22 mouse cellular contexts compared by ENCODE assay signal in genomic region chr11:99295039-99295438, GRCm38 (mm10). TPM values are rescaled to one million over a fixed set of nuclear protein-coding genes. Genes with fewer than 3 reads are reported as not detected.
DNase-seq lines count a peak whose midpoint lies in the region; ATAC-seq and TF ChIP-seq lines count a peak whose summit lies in the region.
"Had no signal": no experiment of that assay in that cellular context is flagged by ENCODE, and none has a peak within 500 bp of the region (broad histone marks: within the 10 kb centered on the region; RNA-seq: fewer than 3 reads in every experiment).

No protein-coding gene starts in this region.

- no peak for TF ChIP-seq POLR2A in MEL (IDR thresholded peaks at IDR 0.05; ENCODE audit: control insufficient read depth in 1 of 2, insufficient read depth in 1 of 2, low read depth in 1 of 2, low read length in 2 of 2, poor library complexity in 1 of 2)

- no peaks in the 10 kb centered on the region for H3K4me1 ChIP-seq in hindbrain, embryonic 14.5 days (replicated peaks; ENCODE audit: control insufficient read depth, insufficient read depth, low read length)
- H3K4me1 ChIP-seq in hindbrain, embryonic 11.5 days (replicated peaks; ENCODE audit: control insufficient read depth, insufficient read depth, low read length) = no peaks in the 10 kb centered on the region
- no peaks in the 10 kb centered on the region for H3K4me1 ChIP-seq in lung, embryonic 14.5 days (ENCODE audit: insufficient read depth)
- no peaks in the 10 kb centered on the region for H3K4me1 ChIP-seq in MEL (ENCODE audit: control insufficient read depth in 1 of 2, insufficient read depth in 2 of 2, low read length in 2 of 2)
- H3K4me1 ChIP-seq: heart, embryonic 12.5 days; intestine, embryonic 15.5 days; midbrain, embryonic 15.5 days; neural tube, embryonic 12.5 days had no signal

- no peak for ATAC-seq in hindbrain, embryonic 14.5 days (ENCODE audit: low FRiP score)
- ATAC-seq in hindbrain, embryonic 11.5 days (ENCODE audit: low FRiP score) = no peak
- no peak for ATAC-seq in lung, embryonic 14.5 days (ENCODE audit: insufficient read depth)
- ATAC-seq: intestine, embryonic 15.5 days; midbrain, embryonic 15.5 days had no signal

- TF ChIP-seq EP300 in MEL (IDR thresholded peaks at IDR 0.05; ENCODE audit: low read depth in 1 of 2, low read length in 2 of 2) = no peak

- no peak overlapping the region for H3K4me2 ChIP-seq in hindbrain, embryonic 14.5 days (replicated peaks)
- no peak overlapping the region for H3K4me2 ChIP-seq in hindbrain, embryonic 11.5 days (replicated peaks; ENCODE audit: low read depth, low read length)
- no peak overlapping the region for H3K4me2 ChIP-seq in lung, embryonic 14.5 days
- H3K4me2 ChIP-seq: heart, embryonic 12.5 days; intestine, embryonic 15.5 days; midbrain, embryonic 15.5 days; neural tube, embryonic 12.5 days had no signal

- H3K9ac ChIP-seq in hindbrain, embryonic 14.5 days = no peak overlapping the region
- no peak overlapping the region for H3K9ac ChIP-seq in hindbrain, embryonic 11.5 days (ENCODE audit: low read depth, low read length)
- H3K9ac ChIP-seq in lung, embryonic 14.5 days = no peak overlapping the region
- H3K9ac ChIP-seq in MEL (ENCODE audit: control insufficient read depth, low read depth, low read length, poor library complexity, severe bottlenecking) = no peak overlapping the region
- H3K9ac ChIP-seq: heart, embryonic 12.5 days; intestine, embryonic 15.5 days; midbrain, embryonic 15.5 days; neural tube, embryonic 12.5 days had no signal

- peak; percentile 41 for TF ChIP-seq CTCF in lung, embryonic 14.5 days (IDR thresholded peaks at IDR 0.05; ENCODE audit: low read depth)
- peak in 1 of 3 experiments; percentile 27; a peak in 2 of 6 replicates for TF ChIP-seq CTCF in MEL (IDR thresholded peaks at IDR 0.05 in 2 of 3, conservative IDR thresholded peaks at IDR 0.05 in 1 of 3; ENCODE audit: control insufficient read depth in 1 of 3, insufficient read depth in 1 of 3, low read depth in 2 of 3, low read length in 3 of 3, poor library complexity in 1 of 3, severe bottlenecking in 1 of 3)

- H3K9me3 ChIP-seq in hindbrain, embryonic 14.5 days (ENCODE audit: control insufficient read depth, low read length) = no peaks in the 10 kb centered on the region
- no peaks in the 10 kb centered on the region for H3K9me3 ChIP-seq in hindbrain, embryonic 11.5 days (ENCODE audit: control insufficient read depth, low read length)
- H3K9me3 ChIP-seq in lung, embryonic 14.5 days (ENCODE audit: low read depth, low read length) = no peaks in the 10 kb centered on the region
- no peaks in the 10 kb centered on the region for H3K9me3 ChIP-seq in MEL (replicated peaks; ENCODE audit: insufficient read depth, low read length)
- H3K9me3 ChIP-seq: intestine, embryonic 15.5 days; midbrain, embryonic 15.5 days; neural tube, embryonic 12.5 days had no signal

- H3K79me2 ChIP-seq in MEL (ENCODE audit: control insufficient read depth, insufficient read depth, low read length, poor library complexity) = no peaks in the 10 kb centered on the region

- DNase-seq in hindbrain, embryonic 14.5 days (ENCODE audit: low spot score) = peak; percentile 46
- DNase-seq in hindbrain, embryonic 11.5 days (ENCODE audit: low spot score) = no peak
- DNase-seq in lung, embryonic 14.5 days = peak; percentile 15
- DNase-seq in lung, postnatal 36 days = no peak
- no peak for DNase-seq in MEL (ENCODE audit: low read depth, low spot score)
- peak; percentile 44 for DNase-seq in naive thymus-derived CD4-positive, alpha-beta T cell, adult 2 months (ENCODE audit: low read depth)
- no peak for DNase-seq in embryo, embryonic 9.5 days (ENCODE audit: extremely low spot score)
- DNase-seq: adrenal gland, postnatal 14 days; cerebellum, adult 8-10 months; kidney, postnatal 25 days; layer of hippocampus, adult 9-11 months; lung, adult 2 months; thymus, postnatal 14 days had no signal

- no peaks in the 10 kb centered on the region for H3K27me3 ChIP-seq in hindbrain, embryonic 14.5 days (ENCODE audit: control insufficient read depth, insufficient read depth, low read length)
- no peaks in the 10 kb centered on the region for H3K27me3 ChIP-seq in hindbrain, embryonic 11.5 days (ENCODE audit: control insufficient read depth, insufficient read depth, low read length)
- no peaks in the 10 kb centered on the region for H3K27me3 ChIP-seq in lung, embryonic 14.5 days (ENCODE audit: insufficient read depth, low read length)
- peaks cover 0 to 18% of the 10 kb centered on the region in 2 experiments; a peak in 3 of 4 replicates for H3K27me3 ChIP-seq in MEL (ENCODE audit: control insufficient read depth in 1 of 2, insufficient read depth in 2 of 2, low read length in 2 of 2)
- H3K27me3 ChIP-seq: intestine, embryonic 15.5 days; midbrain, embryonic 15.5 days; neural tube, embryonic 12.5 days had no signal

- H3K4me3 ChIP-seq in hindbrain, embryonic 14.5 days (replicated peaks; ENCODE audit: low read length) = no peak overlapping the region
- H3K4me3 ChIP-seq in hindbrain, embryonic 11.5 days (ENCODE audit: low read depth, low read length) = no peak overlapping the region
- no peak overlapping the region for H3K4me3 ChIP-seq in lung, embryonic 14.5 days (ENCODE audit: low read depth, low read length)
- H3K4me3 ChIP-seq in MEL (ENCODE audit: control insufficient read depth in 1 of 2, insufficient read depth in 1 of 2, low read depth in 2 of 2, low read length in 2 of 2) = no peak overlapping the region
- H3K4me3 ChIP-seq: heart, embryonic 12.5 days; intestine, embryonic 15.5 days; midbrain, embryonic 15.5 days; neural tube, embryonic 12.5 days had no signal

- no peak overlapping the region for H3K27ac ChIP-seq in hindbrain, embryonic 14.5 days
- H3K27ac ChIP-seq in hindbrain, embryonic 11.5 days (ENCODE audit: low read depth, low read length) = no peak overlapping the region
- no peak overlapping the region for H3K27ac ChIP-seq in lung, embryonic 14.5 days (ENCODE audit: low read depth)
- H3K27ac ChIP-seq in MEL (ENCODE audit: control insufficient read depth, low read depth, low read length) = no peak overlapping the region
- H3K27ac ChIP-seq: intestine, embryonic 15.5 days; midbrain, embryonic 15.5 days; neural tube, embryonic 12.5 days had no signal

- H3K36me3 ChIP-seq in hindbrain, embryonic 14.5 days (replicated peaks; ENCODE audit: control insufficient read depth, insufficient read depth) = no peaks in the 10 kb centered on the region
- no peaks in the 10 kb centered on the region for H3K36me3 ChIP-seq in hindbrain, embryonic 11.5 days (ENCODE audit: control insufficient read depth, insufficient read depth, low read length)
- H3K36me3 ChIP-seq in lung, embryonic 14.5 days (ENCODE audit: insufficient read depth) = no peaks in the 10 kb centered on the region
- no peaks in the 10 kb centered on the region for H3K36me3 ChIP-seq in MEL (ENCODE audit: control insufficient read depth in 1 of 2, insufficient read depth in 2 of 2, low read length in 2 of 2)
- H3K36me3 ChIP-seq: heart, embryonic 12.5 days; intestine, embryonic 15.5 days; midbrain, embryonic 15.5 days; neural tube, embryonic 12.5 days had no signal

- WGBS in hindbrain, embryonic 14.5 days = 68% methylated on average over 5 of the region's 5 CpGs
- 66% methylated on average over 5 of the region's 5 CpGs for WGBS in hindbrain, embryonic 11.5 days
- WGBS in lung, embryonic 14.5 days = 49% methylated on average over 5 of the region's 5 CpGs

- TF ChIP-seq RAD21 in MEL (IDR thresholded peaks at IDR 0.05; ENCODE audit: low read depth, low read length) = peak; percentile 21

TF ChIP-seq in MEL, 35 proteins besides CTCF, POLR2A, EP300 and RAD21 (continues in another document):
- TF ChIP-seq MYC (IDR thresholded peaks at IDR 0.05; ENCODE audit: low read depth, low read length) = no peak

RNA-seq across cellular contexts. Expression of gene Krt24, which starts 10.0 kb away (rescaled TPM):
- not detected in 2 replicates for polyA plus RNA-seq in hindbrain, embryonic 14.5 days (2014; fragmentation: Nextera tagmentation; extraction: Ambion mirVana)
- 0.10 TPM in 1 of 2 replicates, not detected in the other for polyA plus RNA-seq in hindbrain, embryonic 11.5 days (2014; fragmentation: Nextera tagmentation; extraction: Ambion mirVana)
- not detected in 2 replicates for polyA plus RNA-seq in lung, embryonic 14.5 days (2014; fragmentation: Nextera tagmentation; extraction: Ambion mirVana)
- total RNA-seq in MEL (2012; rRNA removed) = not detected in 2 replicates
- polyA plus RNA-seq in MEL (2012; ENCODE audit: insufficient read depth in 1 of 2, insufficient read length in 2 of 2, low read depth in 1 of 2, low replicate concordance in 2 of 2, missing spikeins in 1 of 2) = not detected
- total RNA-seq: adrenal gland, postnatal 14 days; hematopoietic stem cell, adult 5-6 weeks; left cerebral cortex, postnatal 36 days; liver, adult 2 months; megakaryocyte progenitor cell, adult 5-6 weeks had no signal
- polyA plus RNA-seq: gonadal fat pad, adult 2 months; heart, embryonic 12.5 days; liver, adult 2 months; lung, adult 2 months; midbrain, embryonic 15.5 days had no signal

RNA-seq across cellular contexts. Expression of gene Krt25, which starts 27.7 kb away (rescaled TPM):
- polyA plus RNA-seq in hindbrain, embryonic 14.5 days (2014; fragmentation: Nextera tagmentation; extraction: Ambion mirVana) = 0.75 and 0.81 TPM in 2 replicates
- not detected in 2 replicates for polyA plus RNA-seq in hindbrain, embryonic 11.5 days (2014; fragmentation: Nextera tagmentation; extraction: Ambion mirVana)
- not detected in 2 replicates for polyA plus RNA-seq in lung, embryonic 14.5 days (2014; fragmentation: Nextera tagmentation; extraction: Ambion mirVana)
- not detected in 2 replicates for total RNA-seq in MEL (2012; rRNA removed)
- polyA plus RNA-seq in MEL (2012; ENCODE audit: insufficient read depth in 1 of 2, insufficient read length in 2 of 2, low read depth in 1 of 2, low replicate concordance in 2 of 2, missing spikeins in 1 of 2) = not detected
- total RNA-seq: adrenal gland, postnatal 14 days; hematopoietic stem cell, adult 5-6 weeks; left cerebral cortex, postnatal 36 days; liver, adult 2 months; megakaryocyte progenitor cell, adult 5-6 weeks had no signal
- polyA plus RNA-seq: gonadal fat pad, adult 2 months; heart, embryonic 12.5 days; intestine, embryonic 15.5 days; liver, adult 2 months; lung, adult 2 months had no signal

RNA-seq across cellular contexts. Expression of gene Krt26, which starts 42.7 kb away (rescaled TPM):
- polyA plus RNA-seq in hindbrain, embryonic 14.5 days (2014; fragmentation: Nextera tagmentation; extraction: Ambion mirVana) = 0.26 TPM in 1 of 2 replicates, not detected in the other
- 0.12 and 0.24 TPM in 2 replicates for polyA plus RNA-seq in hindbrain, embryonic 11.5 days (2014; fragmentation: Nextera tagmentation; extraction: Ambion mirVana)
- not detected in 2 replicates for polyA plus RNA-seq in lung, embryonic 14.5 days (2014; fragmentation: Nextera tagmentation; extraction: Ambion mirVana)
- total RNA-seq in MEL (2012; rRNA removed) = not detected in 2 replicates
- not detected for polyA plus RNA-seq in MEL (2012; ENCODE audit: insufficient read depth in 1 of 2, insufficient read length in 2 of 2, low read depth in 1 of 2, low replicate concordance in 2 of 2, missing spikeins in 1 of 2)
- total RNA-seq: adrenal gland, postnatal 14 days; hematopoietic stem cell, adult 5-6 weeks; left cerebral cortex, postnatal 36 days; liver, adult 2 months; megakaryocyte progenitor cell, adult 5-6 weeks had no signal
- polyA plus RNA-seq: gonadal fat pad, adult 2 months; heart, embryonic 12.5 days; liver, adult 2 months; lung, adult 2 months had no signal

RNA-seq across cellular contexts. Expression of gene Krt222, which starts 51.2 kb away (rescaled TPM):
- 7.3 and 9.3 TPM in 2 replicates for polyA plus RNA-seq in hindbrain, embryonic 14.5 days (2014; fragmentation: Nextera tagmentation; extraction: Ambion mirVana)
- polyA plus RNA-seq in hindbrain, embryonic 11.5 days (2014; fragmentation: Nextera tagmentation; extraction: Ambion mirVana) = 0.67 and 0.80 TPM in 2 replicates
- 0.05 and 0.14 TPM in 2 replicates for polyA plus RNA-seq in lung, embryonic 14.5 days (2014; fragmentation: Nextera tagmentation; extraction: Ambion mirVana)
- not detected in 2 replicates for total RNA-seq in MEL (2012; rRNA removed)
- under 1 TPM in 1 of 2 experiments, not detected in 1; 0.07 TPM for polyA plus RNA-seq in MEL (2012; ENCODE audit: insufficient read depth in 1 of 2, insufficient read length in 2 of 2, low read depth in 1 of 2, low replicate concordance in 2 of 2, missing spikeins in 1 of 2)
- total RNA-seq: hematopoietic stem cell, adult 5-6 weeks; megakaryocyte progenitor cell, adult 5-6 weeks had no signal
- polyA plus RNA-seq: liver, adult 2 months had no signal

RNA-seq across cellular contexts. Expression of gene Krt27, which starts 55.9 kb away (rescaled TPM):
- polyA plus RNA-seq in hindbrain, embryonic 14.5 days (2014; fragmentation: Nextera tagmentation; extraction: Ambion mirVana) = 0.13 TPM in 1 of 2 replicates, not detected in the other
- polyA plus RNA-seq in hindbrain, embryonic 11.5 days (2014; fragmentation: Nextera tagmentation; extraction: Ambion mirVana) = not detected in 2 replicates
- polyA plus RNA-seq in lung, embryonic 14.5 days (2014; fragmentation: Nextera tagmentation; extraction: Ambion mirVana) = not detected in 2 replicates
- not detected in 2 replicates for total RNA-seq in MEL (2012; rRNA removed)
- not detected for polyA plus RNA-seq in MEL (2012; ENCODE audit: insufficient read depth in 1 of 2, insufficient read length in 2 of 2, low read depth in 1 of 2, low replicate concordance in 2 of 2, missing spikeins in 1 of 2)
- total RNA-seq: adrenal gland, postnatal 14 days; hematopoietic stem cell, adult 5-6 weeks; left cerebral cortex, postnatal 36 days; liver, adult 2 months; megakaryocyte progenitor cell, adult 5-6 weeks had no signal
- polyA plus RNA-seq: gonadal fat pad, adult 2 months; heart, embryonic 12.5 days; intestine, embryonic 15.5 days; liver, adult 2 months; lung, adult 2 months; neural tube, embryonic 12.5 days had no signal

Comparison
In these comparisons a context has a peak if more than half of its experiments do, and no peak if none do; other contexts are left out.
1. DNase-seq: peak in hindbrain, embryonic 14.5 days (single experiment), lung, embryonic 14.5 days (single experiment) and naive thymus-derived CD4-positive, alpha-beta T cell, adult 2 months (single experiment); none in hindbrain, embryonic 11.5 days (single experiment), lung, postnatal 36 days (single experiment), MEL (single experiment) and embryo, embryonic 9.5 days (single experiment).